Mouse (Mus musculus): ENCODE results near the gene Dusp8.

- TF ChIP-seq USF1 (IDR thresholded peaks at IDR 0.05; ENCODE audit: low read depth, low read length), result no peak
- no peak for TF ChIP-seq MAZ (IDR thresholded peaks at IDR 0.05; ENCODE audit: low read depth, low read length)
- no peak for TF ChIP-seq E2F4 (IDR thresholded peaks at IDR 0.05; ENCODE audit: insufficient replicate concordance, low read depth, low read length)
- no peak for TF ChIP-seq CHD2 (IDR thresholded peaks at IDR 0.05; ENCODE audit: low read length)
- TF ChIP-seq POLR2A (IDR thresholded peaks at IDR 0.05; ENCODE audit: low read depth, low read length), result no peak
- TF ChIP-seq HCFC1 (IDR thresholded peaks at IDR 0.05; ENCODE audit: low read depth, low read length), result no peak
- TF ChIP-seq BHLHE40 (IDR thresholded peaks at IDR 0.05; ENCODE audit: low read depth, low read length), result no peak
- TF ChIP-seq MAX (IDR thresholded peaks at IDR 0.05; ENCODE audit: low read length), result no peak
Observed at GRCm38 (mm10) chr7:142134206-142134995, 38.8 kb upstream of the Dusp8 start.

Data from CH12.LX (cell line).